Mouse (Mus musculus) ES-Bruce4 (cell line): Measurements from ENCODE around the gene Entpd5.

ENCODE experiments used
- CTCF ChIP-seq: IDR thresholded peaks from one replicate; pipeline ENCODE4 v1.8.1; 2011; ENCODE audit warnings: low read depth, low read length
- EP300 ChIP-seq: IDR thresholded peaks from 2 replicates; pipeline ENCODE4 v1.6.1; 2011; ENCODE audit warnings: low read depth, low read length; ENCODE audit not compliant: insufficient read depth
- POLR2A ChIP-seq: IDR thresholded peaks from one replicate; pipeline ENCODE4 v1.8.1; 2011; ENCODE audit warnings: low read length; ENCODE audit not compliant: insufficient read depth

DNA sequence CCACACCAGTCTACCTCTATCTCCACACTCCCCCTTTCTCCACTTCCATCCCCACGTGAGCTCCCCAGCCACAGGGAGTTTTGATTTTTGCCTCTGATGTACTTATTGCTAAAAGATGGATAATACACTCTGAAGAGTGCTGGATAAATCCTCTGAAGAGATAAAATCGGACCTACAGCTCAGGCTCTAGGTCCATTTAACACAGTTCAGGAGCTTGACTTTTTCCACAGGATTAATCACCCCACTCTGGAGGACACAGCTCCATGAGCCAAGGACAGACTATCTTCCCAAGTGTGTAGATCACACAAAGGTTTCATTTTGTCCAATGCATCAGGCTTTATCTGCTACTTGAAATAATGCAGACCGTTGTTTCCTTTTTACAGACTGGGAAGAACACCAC is 8.8 kb downstream of the Entpd5 start:
- no peak for TF ChIP-seq CTCF
- no peak for TF ChIP-seq EP300
- TF ChIP-seq POLR2A = no peak
